Mouse (Mus musculus): ENCODE data around the gene Col5a2.

The Col5a2 gene

GRCm38 (mm10) chr1:45329149-45329548 is 173.9 kb downstream of the Col5a2 start:
- TF ChIP-seq NANOG (IDR thresholded peaks at IDR 0.05; ENCODE audit: borderline replicate concordance, low read length) (no peak), CTCF (conservative IDR thresholded peaks at IDR 0.05; ENCODE audit: low read length) (no peak), POU5F1 (IDR thresholded peaks at IDR 0.05; ENCODE audit: borderline replicate concordance, low read length) (no peak)
- Histone ChIP-seq H3K27me3 (ENCODE audit: insufficient read depth, low read length) (no peaks in the 10 kb centered on the region), H3K9me3 (ENCODE audit: low read length) (no peaks in the 10 kb centered on the region), H3K36me3 (ENCODE audit: insufficient read depth, low read length) (no peaks in the 10 kb centered on the region), H3K4me1 (replicated peaks; ENCODE audit: low read depth, low read length) (no peaks in the 10 kb centered on the region), H3K4me3 (replicated peaks; ENCODE audit: low read length) (no peak overlapping the region)

All from E14TG2a.4 (cell line).